Mouse (Mus musculus) skeletal muscle tissue, adult 2 months (tissue): ENCODE measurements around the gene Arhgap42.
A peak's percentile ranks its signal among the peaks of the same experiment; 100 is the strongest.

Source experiments
- DNase-seq: peaks from one replicate; pipeline ENCODE4 v3.0.0-alpha.2; 2012; ENCODE audit warnings: low read depth, low spot score

Arhgap42 gene

DNA sequence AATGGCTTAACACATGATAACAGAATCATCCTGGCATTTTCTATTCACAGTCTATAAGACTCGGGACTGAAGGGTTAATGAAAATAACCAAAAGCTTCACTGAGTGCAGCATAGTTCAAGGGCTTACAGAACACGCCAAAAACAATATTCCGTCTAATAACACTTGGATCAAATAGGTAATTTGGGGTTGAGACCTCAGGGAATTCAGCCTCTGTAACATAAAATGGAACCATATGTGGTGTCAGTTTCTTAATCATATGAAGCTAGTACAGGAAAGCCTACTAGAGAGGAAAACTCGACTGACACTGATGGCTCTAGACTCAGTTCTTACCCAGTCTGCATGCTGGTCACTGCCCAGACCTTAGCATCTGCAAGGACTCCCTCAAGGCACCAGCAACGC is 95.8 kb downstream of the Arhgap42 start:
- no peak for DNase-seq

DNA sequence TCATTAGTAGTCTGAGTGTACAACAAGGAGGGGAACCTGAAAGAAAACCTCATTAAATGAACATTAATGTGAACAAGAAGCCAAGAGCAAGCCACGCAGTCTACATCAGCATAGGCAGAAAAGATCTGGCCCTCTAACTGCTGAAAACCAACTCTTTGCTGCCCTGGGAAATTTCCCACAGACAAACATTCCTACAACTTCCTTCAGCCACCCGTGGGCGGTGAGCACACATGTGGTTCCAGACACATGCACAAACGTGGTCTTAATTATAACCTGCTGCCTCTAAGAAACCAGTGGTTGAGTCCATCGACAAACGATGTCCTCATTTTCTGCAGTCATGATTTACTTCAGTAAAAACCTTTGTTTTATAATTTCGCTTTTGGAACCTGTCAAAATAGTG is 96.3 kb downstream of the Arhgap42 start:
- DNase-seq = peak; percentile 14

DNA sequence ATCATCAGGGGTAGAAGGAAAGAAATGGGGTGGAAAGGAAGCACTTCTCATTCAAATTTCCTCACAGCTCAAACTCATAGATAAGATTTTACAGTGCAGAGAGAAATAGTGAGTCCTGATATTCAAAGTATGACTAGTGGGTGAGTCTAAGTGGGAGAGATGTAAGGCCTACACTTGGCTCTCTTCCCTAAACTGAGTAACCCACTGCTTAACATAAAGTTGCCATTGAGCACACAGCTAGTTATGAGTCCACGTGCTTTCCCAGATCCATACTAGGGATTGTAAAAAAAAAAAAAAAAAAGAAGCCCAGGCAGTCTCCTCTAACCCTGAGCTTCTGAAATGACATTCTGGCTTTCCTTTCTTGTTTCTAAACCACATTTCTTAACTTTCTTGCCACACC is 96.8 kb downstream of the Arhgap42 start:
- no peak for DNase-seq

DNA sequence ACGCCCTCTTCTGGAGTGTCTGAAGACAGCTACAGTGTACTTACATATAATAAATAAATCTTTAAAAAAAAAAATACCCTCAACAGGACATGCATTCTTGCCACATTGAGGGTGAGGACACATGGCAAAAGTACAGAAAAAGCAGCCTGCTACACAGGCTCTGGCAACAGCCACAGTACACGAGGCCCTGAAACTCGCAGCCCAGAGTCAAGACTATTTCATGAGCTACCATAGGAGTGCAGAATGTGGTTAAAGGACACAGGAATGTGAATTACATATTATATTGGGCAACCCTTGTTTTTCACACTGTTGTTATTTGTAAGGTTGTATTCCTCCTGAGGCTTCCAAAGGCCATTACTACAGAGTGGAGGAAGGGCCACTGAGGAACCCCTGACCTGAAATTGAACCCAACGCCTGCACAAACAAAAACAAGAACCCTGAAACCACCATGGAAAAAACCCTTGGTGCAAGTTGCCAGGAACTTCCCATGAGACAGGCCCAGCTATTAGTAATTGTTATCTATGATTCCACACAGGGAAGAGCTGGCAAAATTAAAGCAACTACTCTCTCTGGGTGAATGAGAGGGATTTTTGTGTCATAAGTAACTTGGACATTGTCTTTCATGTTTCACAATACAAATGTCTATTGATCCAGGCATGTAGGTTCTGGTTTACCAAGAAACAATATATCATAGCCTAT is 109.8 kb downstream of the Arhgap42 start:
- DNase-seq = peak; percentile 57

DNA sequence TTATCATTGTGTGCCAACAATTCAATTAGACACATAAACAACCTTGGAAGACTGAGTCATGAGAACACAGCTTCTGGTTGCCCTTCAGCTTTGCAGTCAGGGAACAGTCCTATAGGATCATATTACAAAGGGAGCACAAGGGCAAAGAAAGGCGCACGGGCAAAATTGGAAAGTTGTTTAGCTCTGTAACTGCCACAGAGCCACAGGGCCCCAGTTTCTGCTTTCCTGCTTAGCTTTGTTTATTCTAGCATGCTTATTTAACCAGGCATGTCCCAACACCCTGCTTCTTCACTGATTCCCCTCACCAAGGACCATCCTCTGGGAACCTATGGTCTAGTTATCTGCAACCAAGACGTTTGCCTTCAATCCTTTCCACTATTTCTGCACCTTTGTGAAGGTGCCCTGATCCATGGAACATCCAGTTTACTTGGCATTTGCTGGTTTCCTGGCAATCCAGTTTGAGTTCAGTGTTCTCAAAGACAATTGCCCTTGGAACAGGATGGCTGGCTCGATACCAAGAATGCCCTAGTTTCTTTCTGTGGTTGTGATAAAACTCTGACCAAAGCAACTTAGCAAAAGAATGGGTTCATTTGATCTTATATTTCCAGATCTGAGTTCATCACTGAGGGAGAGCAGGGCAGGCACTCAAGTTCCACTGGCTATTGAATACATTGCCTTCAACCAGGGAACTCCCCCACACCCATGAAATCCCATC is 111.7 kb downstream of the Arhgap42 start:
- no peak for DNase-seq

DNA sequence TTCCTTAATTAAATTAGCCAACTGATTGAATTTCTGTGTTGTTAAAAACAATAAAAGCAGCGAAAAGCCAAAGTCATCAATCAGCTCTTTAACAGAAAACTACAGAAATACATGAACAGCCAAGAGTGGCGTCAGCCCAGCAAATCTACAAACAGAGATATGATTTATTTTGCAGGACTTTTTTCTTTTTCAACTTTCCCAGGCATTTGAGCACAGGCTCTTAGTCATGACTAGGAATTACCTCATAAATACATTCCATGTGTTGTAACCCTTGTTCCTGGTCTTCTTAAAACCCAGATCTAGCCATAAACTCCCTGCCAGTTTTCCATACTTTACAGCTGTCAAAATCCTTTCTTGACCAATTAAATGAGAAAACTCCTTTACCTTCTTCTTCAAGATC is 114.7 kb downstream of the Arhgap42 start:
- peak; percentile 38 for DNase-seq

DNA sequence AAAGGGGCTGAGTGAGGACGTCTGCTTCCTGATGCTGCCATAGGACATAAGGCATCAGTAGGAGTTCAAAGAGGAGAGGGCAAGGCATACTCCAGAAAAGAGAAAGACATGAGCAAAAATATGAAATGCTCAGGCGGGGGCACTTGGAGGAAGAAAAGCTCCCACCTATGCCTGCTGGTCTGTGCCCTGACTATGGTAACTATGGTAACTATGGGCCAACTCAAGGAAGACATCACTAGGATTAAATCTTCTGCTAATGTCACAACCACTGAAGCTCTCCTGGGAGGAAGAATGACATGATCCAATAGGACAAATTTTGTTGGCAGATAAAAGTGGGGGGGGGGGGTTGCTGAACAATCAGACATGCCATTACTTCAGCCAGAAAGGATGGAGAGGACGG is 124.6 kb downstream of the Arhgap42 start:
- no peak for DNase-seq

DNA sequence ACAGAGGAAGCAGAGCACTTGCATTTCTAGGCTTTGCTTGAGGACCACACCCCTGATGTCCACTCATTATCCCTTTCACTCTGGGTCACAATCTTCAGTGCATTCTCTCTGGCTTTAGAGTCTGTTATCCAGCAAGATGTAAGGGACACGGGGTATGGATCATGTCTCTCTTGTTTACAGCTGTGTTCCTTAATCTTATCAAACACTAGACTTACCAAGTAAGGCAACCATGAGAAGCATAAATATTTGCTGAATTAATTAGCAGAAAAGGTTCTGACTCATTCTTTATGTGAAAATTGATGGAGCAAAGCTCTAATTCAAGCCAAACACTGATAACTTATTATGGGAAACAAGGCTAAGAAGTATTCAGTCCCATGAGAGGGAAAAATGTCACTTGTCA is 125.1 kb downstream of the Arhgap42 start:
- no peak for DNase-seq

DNA sequence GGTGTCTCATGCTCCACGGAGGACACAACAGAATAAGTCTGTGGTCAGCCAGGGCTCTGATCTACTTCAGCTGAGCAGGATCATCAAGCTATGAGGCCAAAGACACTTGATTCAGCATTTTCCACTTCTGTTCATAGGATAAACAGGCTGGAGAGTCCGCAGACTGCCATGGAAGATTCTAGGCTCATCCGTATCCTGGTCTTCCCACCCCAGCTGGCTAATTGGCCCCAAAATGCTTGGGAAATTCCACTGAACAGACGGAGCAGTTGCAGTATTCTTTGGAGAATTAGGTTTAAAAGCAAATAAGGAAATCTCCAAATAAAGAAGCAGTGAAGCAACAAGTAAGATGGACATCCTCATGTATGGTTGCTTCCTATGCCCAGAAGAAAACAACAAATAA is 126.0 kb downstream of the Arhgap42 start:
- DNase-seq = peak; percentile 48

DNA sequence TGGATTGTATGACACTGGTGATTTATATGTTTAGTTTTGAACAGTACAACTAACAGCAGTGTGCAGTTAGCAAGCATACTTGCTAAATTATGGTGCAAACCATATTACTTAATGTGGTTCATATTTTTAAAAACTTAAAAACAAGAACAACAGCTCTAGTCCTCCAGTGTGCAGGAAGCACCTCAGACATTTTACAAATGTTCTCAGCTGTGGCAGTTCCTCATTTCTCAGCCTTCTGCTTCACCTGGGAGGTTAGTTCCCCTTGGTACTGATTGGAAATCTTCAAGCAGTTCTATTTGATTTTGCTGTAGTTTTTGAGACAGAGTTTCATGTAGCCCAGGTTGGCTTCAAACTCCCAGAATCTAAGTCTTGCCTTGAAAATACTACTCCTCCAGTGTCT is 131.2 kb downstream of the Arhgap42 start:
- DNase-seq = no peak

DNA sequence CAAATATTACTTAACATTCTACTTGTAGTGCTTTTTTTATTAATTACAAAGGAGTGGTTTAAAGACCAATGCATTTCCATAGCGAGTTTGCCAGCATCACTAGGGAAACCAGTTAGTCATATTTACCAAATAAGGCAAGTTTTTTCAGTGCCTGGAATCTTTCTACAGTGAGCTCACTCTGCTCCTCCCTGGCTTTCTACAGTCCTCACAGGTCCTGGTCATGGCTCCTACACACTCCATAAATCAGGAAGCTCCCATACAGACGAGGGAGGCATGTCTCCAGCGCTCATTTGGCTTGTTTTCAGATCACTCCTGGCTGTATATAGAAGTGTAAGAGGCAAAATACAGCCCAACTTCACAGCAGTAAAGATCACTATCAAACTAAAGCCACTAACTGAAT is 134.1 kb downstream of the Arhgap42 start:
- peak; percentile 44 for DNase-seq

DNA sequence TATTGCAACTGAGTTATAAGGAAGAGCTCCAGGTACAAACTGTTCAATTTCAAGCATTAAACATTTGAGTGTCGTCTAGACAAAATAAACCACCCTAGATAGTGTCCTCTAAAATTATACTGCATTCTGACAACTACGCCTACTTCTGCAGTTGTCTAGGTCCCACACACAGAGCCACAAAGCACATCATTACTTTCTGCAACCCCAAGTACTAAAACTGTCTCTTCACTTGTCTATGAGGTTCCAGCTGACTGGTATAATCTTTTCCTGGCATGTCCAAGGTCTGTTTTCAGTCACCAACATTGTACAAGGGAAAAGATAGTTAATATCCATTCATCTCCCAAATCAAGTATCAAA is 136.8 kb downstream of the Arhgap42 start:
- no peak for DNase-seq

DNA sequence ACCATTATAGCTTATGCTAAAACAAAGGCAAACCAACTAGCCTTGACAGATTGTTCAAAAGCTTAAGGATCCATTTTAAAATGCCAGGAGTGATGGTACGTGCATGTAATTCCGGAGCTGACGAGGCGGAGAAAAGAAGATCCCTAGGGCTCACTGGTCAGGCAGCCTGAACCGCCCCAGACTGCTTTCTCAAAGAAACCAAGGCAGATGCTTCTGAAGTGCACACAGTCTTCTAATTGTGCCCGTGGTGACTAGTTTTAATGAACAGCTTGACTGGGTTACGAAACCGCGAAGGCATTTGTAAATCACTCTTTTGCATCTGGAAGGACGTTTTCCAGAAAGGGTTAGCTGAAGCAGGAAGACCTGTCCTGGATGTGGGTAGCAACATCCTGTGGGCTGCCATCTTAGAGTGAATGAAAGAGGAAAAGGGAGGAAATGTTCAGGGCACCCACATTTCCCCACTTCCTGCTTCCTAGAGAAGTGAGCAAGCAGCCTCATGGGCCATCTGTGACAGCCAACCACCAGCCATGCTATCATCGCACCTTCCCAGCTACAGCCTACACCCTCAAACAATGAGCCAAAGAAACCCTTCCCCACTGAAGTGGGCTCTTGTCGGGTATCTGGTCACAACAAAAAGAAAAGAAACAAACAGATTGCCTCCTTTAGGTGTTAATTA is 137.3 kb downstream of the Arhgap42 start:
- no peak for DNase-seq

DNA sequence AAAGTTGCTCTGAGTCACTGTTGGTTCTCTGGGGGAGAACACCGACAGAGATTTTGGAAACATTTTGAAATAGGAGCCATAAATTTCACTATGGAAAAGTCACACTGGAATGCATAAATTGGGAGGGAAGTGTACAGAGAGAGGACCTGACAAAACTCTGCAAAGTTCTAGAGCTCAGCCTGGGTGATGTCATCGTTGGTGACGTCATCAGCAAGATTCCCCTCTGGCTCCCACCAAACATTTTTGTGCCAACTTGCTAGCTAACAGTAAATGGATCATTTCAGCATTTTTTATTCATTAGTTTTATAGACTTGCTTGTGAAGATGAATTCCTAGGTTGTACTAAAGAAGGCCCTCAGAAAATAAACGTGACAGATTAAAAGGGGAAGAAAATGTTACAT is 137.8 kb downstream of the Arhgap42 start:
- peak; percentile 50 for DNase-seq

DNA sequence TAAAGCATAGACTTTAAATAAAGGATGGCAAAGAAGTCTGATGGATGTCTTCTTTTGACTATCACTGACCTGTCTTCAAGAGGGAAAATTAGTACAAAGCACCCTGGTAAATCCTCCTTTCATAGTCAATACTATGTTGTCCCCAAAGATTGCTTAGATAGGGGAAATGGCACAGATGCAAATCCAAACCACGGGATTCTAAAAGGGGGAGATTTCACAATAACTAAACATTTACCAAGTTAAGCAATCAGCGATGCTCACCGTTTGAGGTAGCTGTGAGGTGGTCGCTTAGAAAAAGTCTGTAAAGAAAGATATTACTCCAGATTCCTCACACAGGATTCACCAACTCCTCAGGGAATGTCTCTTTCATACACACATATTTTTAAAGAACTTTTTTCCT is 141.1 kb downstream of the Arhgap42 start:
- no peak for DNase-seq

DNA sequence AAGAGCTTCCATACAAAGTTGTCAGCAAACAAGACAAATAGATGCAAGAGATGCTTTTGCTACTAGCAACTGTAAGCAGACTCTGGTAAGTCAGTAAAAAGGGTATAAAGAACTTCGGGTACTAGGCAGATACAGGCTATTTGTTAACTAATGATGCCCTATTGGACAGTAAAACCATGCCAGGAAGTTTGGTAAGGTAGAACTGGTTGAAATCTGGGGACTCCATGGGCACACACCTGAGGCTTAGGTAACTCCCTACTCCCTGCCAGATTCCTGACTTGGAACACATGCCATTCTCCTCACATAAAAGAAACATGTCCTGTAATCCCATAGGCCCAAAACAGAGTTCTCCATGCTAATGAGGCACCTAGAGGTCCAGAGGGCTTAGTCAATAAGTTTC is 142.1 kb downstream of the Arhgap42 start:
- no peak for DNase-seq

DNA sequence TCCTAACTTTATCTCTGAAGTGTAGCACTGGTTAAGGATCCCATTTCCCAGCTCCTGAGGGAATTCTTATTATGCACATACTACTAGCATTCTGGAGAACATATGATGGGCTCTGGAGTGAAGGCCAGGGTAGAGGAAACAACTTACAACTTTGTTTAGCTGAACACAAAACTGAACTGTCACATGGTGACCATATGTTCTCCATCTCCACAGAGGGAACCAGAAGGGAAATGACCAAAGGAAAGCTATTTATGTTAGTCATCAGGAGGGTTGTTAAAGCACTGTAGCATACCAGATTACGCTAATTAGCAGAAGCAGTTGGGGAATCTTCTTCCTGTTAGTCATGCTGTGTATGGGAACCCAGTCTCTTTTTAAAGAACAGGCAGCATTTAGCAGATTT is 145.8 kb downstream of the Arhgap42 start:
- DNase-seq = no peak

DNA sequence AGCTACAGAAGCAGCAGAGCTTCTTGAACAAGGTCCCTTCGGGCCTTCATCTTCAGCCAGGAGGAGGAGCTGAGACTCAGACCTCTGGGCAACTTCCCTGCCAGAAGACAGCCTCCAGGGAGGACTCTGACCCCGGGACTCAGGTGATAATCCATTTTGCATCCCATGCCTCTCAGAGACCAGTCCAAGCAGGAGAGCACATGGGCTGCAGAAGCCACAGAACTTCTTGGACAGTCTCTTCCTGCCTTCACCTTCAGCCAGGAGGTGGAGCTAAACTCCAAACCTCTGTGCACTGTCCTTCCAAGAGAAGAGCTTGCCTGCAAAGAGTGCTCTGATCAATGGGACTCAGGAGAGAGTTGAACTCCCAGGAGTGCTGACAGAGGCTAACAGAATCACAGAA is 155.5 kb downstream of the Arhgap42 start:
- peak; percentile 34 for DNase-seq

DNA sequence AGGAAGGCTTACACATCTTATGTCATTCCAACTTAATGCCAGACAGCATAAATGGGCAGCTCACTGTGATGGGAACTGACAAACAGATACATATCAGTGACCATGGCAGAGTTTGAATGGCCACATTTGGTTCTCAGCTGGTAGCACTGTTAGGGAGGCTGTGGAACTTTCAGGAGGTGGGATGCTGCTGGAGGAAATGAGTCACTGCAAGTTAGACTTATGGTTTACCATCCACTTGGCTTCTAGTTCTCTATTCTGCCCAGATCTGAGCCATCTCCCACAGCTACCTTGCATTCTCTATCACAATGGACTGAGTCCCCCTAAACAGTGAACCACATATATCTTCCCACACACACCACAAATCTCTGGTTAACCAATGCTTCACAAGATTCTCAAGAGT is 186.0 kb downstream of the Arhgap42 start:
- no peak for DNase-seq

DNA sequence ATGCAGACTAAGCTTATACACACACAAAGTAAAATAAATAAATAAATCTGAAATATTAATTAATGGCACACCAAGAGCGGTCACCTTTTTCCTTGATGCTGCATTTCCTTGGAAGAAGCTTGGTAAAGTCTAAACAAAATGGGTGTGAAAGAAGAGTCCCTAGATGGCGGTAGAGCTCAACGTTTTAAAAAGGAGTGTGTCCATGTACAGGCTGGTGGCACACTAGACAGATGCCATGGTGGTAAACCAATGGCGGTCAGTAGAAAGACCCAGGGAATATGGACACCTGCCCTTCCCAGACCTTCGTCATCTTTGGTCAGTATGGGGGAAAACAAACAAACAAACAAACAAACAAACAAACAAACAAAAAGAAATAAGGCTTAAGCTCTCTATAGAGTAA is 187.7 kb downstream of the Arhgap42 start:
- peak; percentile 8 for DNase-seq

DNA sequence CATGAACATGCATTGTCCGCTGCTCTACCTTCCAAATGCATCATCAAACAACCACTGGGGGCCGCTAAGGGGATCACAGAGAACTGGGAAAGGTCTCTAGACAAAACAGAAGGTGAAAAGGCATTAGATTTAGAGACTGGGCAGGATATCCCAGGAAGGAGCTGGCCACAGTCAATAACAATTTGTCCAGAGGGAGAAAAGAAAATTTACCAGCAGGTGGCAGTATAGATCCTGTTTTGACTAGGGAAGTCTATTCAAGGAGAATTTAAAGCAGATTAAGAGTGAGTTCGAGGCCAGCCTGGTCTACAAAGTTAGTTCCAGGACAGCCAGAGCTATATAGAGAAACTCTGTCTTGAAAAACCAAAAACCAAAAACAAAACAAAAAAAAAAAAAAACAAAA is 189.7 kb downstream of the Arhgap42 start:
- peak; percentile 8 for DNase-seq

DNA sequence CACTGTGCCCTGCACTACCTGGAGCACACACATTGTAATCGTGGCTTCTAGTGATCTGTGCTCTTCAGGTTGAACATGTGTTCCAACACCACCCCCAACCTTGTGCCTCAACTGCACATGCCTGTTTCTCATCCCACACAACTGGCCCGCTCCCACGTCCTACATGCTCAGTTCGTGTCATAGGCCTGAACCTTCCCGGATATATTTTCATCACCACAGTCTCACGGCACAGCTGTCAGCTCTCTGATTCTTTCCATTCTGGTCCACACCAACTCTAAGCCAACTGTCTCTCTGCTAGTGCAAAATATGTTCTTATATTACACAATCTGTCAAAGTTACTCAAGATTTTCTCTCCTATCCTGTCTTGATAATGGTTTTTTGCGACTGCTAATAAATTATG is 197.9 kb downstream of the Arhgap42 start:
- no peak for DNase-seq
